Mouse (Mus musculus): ENCODE results near the gene Tent5b. TPM values are rescaled to one million over a fixed set of nuclear protein-coding genes. Genes with fewer than 3 reads are reported as not detected.

Gene Tent5b
- 4.4 TPM for polyA plus RNA-seq (2012; fragmentation: generic; extraction: Trizol)
- long read RNA-seq, experiment 1, transcript Tent5b-201 (2 exons, 2,287 nt), result major isoform, 26 of 29 reads
- long read RNA-seq, experiment 1, partial matches to known transcripts, result 3 of 29 reads
- long read RNA-seq, experiment 1, other reads (novel, unspliced or antisense), result 0 of 29 reads
- long read RNA-seq, experiment 2, transcript Tent5b-201 (2 exons, 2,287 nt), result major isoform, 234 of 237 reads
- long read RNA-seq, experiment 2, partial matches to known transcripts, result 1 of 237 reads
- long read RNA-seq, experiment 2, other reads (novel, unspliced or antisense), result 2 of 237 reads

- Histone ChIP-seq H3K79me2 (ENCODE audit: control insufficient read depth, insufficient read depth) (peaks cover 22% of the 10 kb centered on the region), H3K79me3 (ENCODE audit: low read depth) (no peaks in the 10 kb centered on the region), H3K36me3 (ENCODE audit: control insufficient read depth, insufficient read depth) (peaks cover 4% of the 10 kb centered on the region), H3K27me3 (ENCODE audit: control insufficient read depth, insufficient read depth, insufficient read length) (no peaks in the 10 kb centered on the region), H3K4me3 (ENCODE audit: insufficient read depth, poor library complexity, severe bottlenecking) (peak within 1 kb of the TSS; percentile 49), H3ac (ENCODE audit: control insufficient read depth, insufficient read length, low read depth) (peak within 1 kb of the TSS; percentile 51)
- TF ChIP-seq MYOD1 (IDR thresholded peaks at IDR 0.05; ENCODE audit: control insufficient read depth, insufficient read length, low read depth) (peak; percentile 27), CEBPB (IDR thresholded peaks at IDR 0.05; ENCODE audit: low read depth) (no peak), CTCF (IDR thresholded peaks at IDR 0.05; ENCODE audit: control insufficient read depth, insufficient read depth, insufficient read length) (peak; percentile 87), USF1 (IDR thresholded peaks at IDR 0.05; ENCODE audit: low read depth) (peak; percentile 13)
These were observed at the start of gene Tent5b for GRCm38 (mm10) chr4:133479458-133480184. TSS of gene Tent5b (plus strand) at chr4:133480132.

- Histone ChIP-seq H3K27me3 (ENCODE audit: control insufficient read depth, insufficient read depth, insufficient read length) (no peaks in the 10 kb centered on the region), H3K36me3 (ENCODE audit: control insufficient read depth, insufficient read depth) (no peaks in the 10 kb centered on the region), H3K4me3 (ENCODE audit: insufficient read depth, poor library complexity, severe bottlenecking) (no peak overlapping the region), H3K79me2 (ENCODE audit: control insufficient read depth, insufficient read depth) (no peaks in the 10 kb centered on the region), H3K79me3 (ENCODE audit: low read depth) (no peaks in the 10 kb centered on the region), H3ac (ENCODE audit: control insufficient read depth, insufficient read length, low read depth) (no peak overlapping the region)
- TF ChIP-seq MYOG (IDR thresholded peaks at IDR 0.05; ENCODE audit: control insufficient read depth, extremely low read depth, insufficient read length), result no peak
- TF ChIP-seq CEBPB (IDR thresholded peaks at IDR 0.05; ENCODE audit: low read depth), result no peak
- no peak for TF ChIP-seq USF1 (IDR thresholded peaks at IDR 0.05; ENCODE audit: low read depth)
- TF ChIP-seq CTCF (IDR thresholded peaks at IDR 0.05; ENCODE audit: control insufficient read depth, insufficient read depth, insufficient read length), result no peak
These were observed 48.4 kb upstream of the Tent5b start for GRCm38 (mm10) chr4:133431508-133431907.

GRCm38 (mm10) chr4:133432560-133433171 is 47.3 kb upstream of the Tent5b start:
- Histone ChIP-seq H3K79me2 (ENCODE audit: control insufficient read depth, insufficient read depth) (no peaks in the 10 kb centered on the region), H3ac (ENCODE audit: control insufficient read depth, insufficient read length, low read depth) (no peak overlapping the region), H3K27me3 (ENCODE audit: control insufficient read depth, insufficient read depth, insufficient read length) (no peaks in the 10 kb centered on the region), H3K4me3 (ENCODE audit: insufficient read depth, poor library complexity, severe bottlenecking) (no peak overlapping the region), H3K79me3 (ENCODE audit: low read depth) (no peaks in the 10 kb centered on the region), H3K36me3 (ENCODE audit: control insufficient read depth, insufficient read depth) (no peaks in the 10 kb centered on the region)
- no peak for TF ChIP-seq MYOG (IDR thresholded peaks at IDR 0.05; ENCODE audit: control insufficient read depth, extremely low read depth, insufficient read length)
- no peak for TF ChIP-seq FOSL1 (IDR thresholded peaks at IDR 0.05; ENCODE audit: insufficient read depth, low read length, poor library complexity, severe bottlenecking)
- TF ChIP-seq MAX (IDR thresholded peaks at IDR 0.05), result no peak
- TF ChIP-seq CTCF (IDR thresholded peaks at IDR 0.05; ENCODE audit: control insufficient read depth, insufficient read depth, insufficient read length), result no peak
- no peak for TF ChIP-seq USF1 (IDR thresholded peaks at IDR 0.05; ENCODE audit: low read depth)
- TF ChIP-seq CEBPB (IDR thresholded peaks at IDR 0.05; ENCODE audit: low read depth), result no peak

GRCm38 (mm10) chr4:133435921-133436320 is 44.0 kb upstream of the Tent5b start:
- TF ChIP-seq MYOG (IDR thresholded peaks at IDR 0.05; ENCODE audit: control insufficient read depth, extremely low read depth, insufficient read length), result no peak
- TF ChIP-seq CEBPB (IDR thresholded peaks at IDR 0.05; ENCODE audit: low read depth), result no peak
- no peak for TF ChIP-seq MYOD1 (IDR thresholded peaks at IDR 0.05; ENCODE audit: control insufficient read depth, insufficient read length, low read depth)
- TF ChIP-seq FOSL1 (IDR thresholded peaks at IDR 0.05; ENCODE audit: insufficient read depth, low read length, poor library complexity, severe bottlenecking), result no peak
- TF ChIP-seq MAX (IDR thresholded peaks at IDR 0.05), result no peak
- no peak for TF ChIP-seq CTCF (IDR thresholded peaks at IDR 0.05; ENCODE audit: control insufficient read depth, insufficient read depth, insufficient read length)
- TF ChIP-seq USF1 (IDR thresholded peaks at IDR 0.05; ENCODE audit: low read depth), result no peak
- no peaks in the 10 kb centered on the region for H3K79me3 ChIP-seq (ENCODE audit: low read depth)
- H3K4me3 ChIP-seq (ENCODE audit: insufficient read depth, poor library complexity, severe bottlenecking), result no peak overlapping the region
- H3ac ChIP-seq (ENCODE audit: control insufficient read depth, insufficient read length, low read depth), result no peak overlapping the region
- no peaks in the 10 kb centered on the region for H3K79me2 ChIP-seq (ENCODE audit: control insufficient read depth, insufficient read depth)
- H3K27me3 ChIP-seq (ENCODE audit: control insufficient read depth, insufficient read depth, insufficient read length), result no peaks in the 10 kb centered on the region
- no peaks in the 10 kb centered on the region for H3K36me3 ChIP-seq (ENCODE audit: control insufficient read depth, insufficient read depth)

GRCm38 (mm10) chr4:133439460-133440376 is 40.2 kb upstream of the Tent5b start:
- H3ac ChIP-seq (ENCODE audit: control insufficient read depth, insufficient read length, low read depth), result no peak overlapping the region
- no peaks in the 10 kb centered on the region for H3K36me3 ChIP-seq (ENCODE audit: control insufficient read depth, insufficient read depth)
- no peak for TF ChIP-seq USF1 (IDR thresholded peaks at IDR 0.05; ENCODE audit: low read depth)
- TF ChIP-seq MYOD1 (IDR thresholded peaks at IDR 0.05; ENCODE audit: control insufficient read depth, insufficient read length, low read depth), result no peak
- no peak for TF ChIP-seq FOSL1 (IDR thresholded peaks at IDR 0.05; ENCODE audit: insufficient read depth, low read length, poor library complexity, severe bottlenecking)
- TF ChIP-seq MYOG (IDR thresholded peaks at IDR 0.05; ENCODE audit: control insufficient read depth, extremely low read depth, insufficient read length), result no peak
- TF ChIP-seq CTCF (IDR thresholded peaks at IDR 0.05; ENCODE audit: control insufficient read depth, insufficient read depth, insufficient read length), result no peak
- no peak for TF ChIP-seq MAX (IDR thresholded peaks at IDR 0.05)
- TF ChIP-seq CEBPB (IDR thresholded peaks at IDR 0.05; ENCODE audit: low read depth), result no peak
- no peaks in the 10 kb centered on the region for H3K79me3 ChIP-seq (ENCODE audit: low read depth)
- H3K4me3 ChIP-seq (ENCODE audit: insufficient read depth, poor library complexity, severe bottlenecking), result no peak overlapping the region
- H3K79me2 ChIP-seq (ENCODE audit: control insufficient read depth, insufficient read depth), result no peaks in the 10 kb centered on the region
- H3K27me3 ChIP-seq (ENCODE audit: control insufficient read depth, insufficient read depth, insufficient read length), result no peaks in the 10 kb centered on the region

Data from C2C12 (cell line).